In the genomic region with DNA sequence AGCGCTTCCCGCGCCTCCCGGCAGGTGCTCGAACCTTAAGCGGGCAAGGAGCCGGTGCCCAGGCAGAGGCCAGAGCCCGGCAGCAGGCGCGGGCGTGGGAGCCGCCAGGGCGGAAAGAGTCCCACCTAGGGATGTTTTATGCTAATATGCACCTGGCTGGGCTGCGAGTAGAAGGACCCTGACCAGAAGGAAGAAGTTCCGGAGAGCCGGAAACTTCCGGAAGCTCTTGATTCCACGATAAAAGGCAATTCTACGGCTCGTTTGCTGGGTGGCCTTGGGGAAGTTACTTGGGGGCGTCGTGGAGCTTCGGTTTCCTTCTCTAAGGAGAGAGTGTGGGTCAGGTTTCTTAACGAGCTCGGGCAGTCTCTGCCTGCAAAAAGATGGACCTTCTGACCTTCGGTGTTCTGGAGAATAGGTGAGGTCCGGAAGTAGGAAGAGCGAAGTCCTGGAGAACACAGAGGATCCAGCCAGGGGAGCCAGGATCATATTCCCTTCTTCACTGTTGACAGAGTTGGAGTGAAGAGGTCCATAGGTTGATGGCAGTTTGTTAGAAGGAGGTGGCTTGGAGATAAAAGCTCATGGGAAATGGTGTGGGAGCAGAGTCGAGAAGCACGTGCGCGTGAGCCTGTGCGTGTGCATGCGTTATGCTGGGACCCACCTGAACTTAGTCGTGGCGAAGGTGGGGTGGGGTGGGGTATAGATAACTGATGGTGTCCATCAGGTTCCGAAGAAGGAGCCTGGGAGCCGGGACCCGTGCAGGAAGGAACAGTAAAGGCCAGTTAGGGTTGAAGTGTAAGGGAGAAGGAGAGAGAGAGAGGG, we compare ENCODE assay signal across 8 mouse cellular contexts. TPM values are rescaled to one million over a fixed set of nuclear protein-coding genes. Genes with fewer than 3 reads are reported as not detected.
DNase-seq lines count a peak whose midpoint lies in the region; ATAC-seq lines count a peak whose summit lies in the region.

No protein-coding gene starts in this region.

- peaks cover 27% of the 10 kb centered on the region for H3K27me3 ChIP-seq in neural tube, embryonic 11.5 days (ENCODE audit: control insufficient read depth, insufficient read depth, low read length)
- peaks cover 93% of the 10 kb centered on the region for H3K27me3 ChIP-seq in liver, embryonic 12.5 days (replicated peaks)

- H3K9me3 ChIP-seq in neural tube, embryonic 11.5 days (ENCODE audit: control insufficient read depth, low read length): no peaks in the 10 kb centered on the region
- no peaks in the 10 kb centered on the region for H3K9me3 ChIP-seq in liver, embryonic 12.5 days (replicated peaks)

- H3K27ac ChIP-seq in neural tube, embryonic 11.5 days (ENCODE audit: low read depth, low read length): no peak overlapping the region
- no peak overlapping the region for H3K27ac ChIP-seq in liver, embryonic 12.5 days

- H3K9ac ChIP-seq in neural tube, embryonic 11.5 days (ENCODE audit: low read length): peak overlapping the region; percentile 37
- H3K9ac ChIP-seq in liver, embryonic 12.5 days: 0 out of 2 replicates have a peak overlapping the region, but pooled peaks have one; percentile 14

- intact Hi-C loops in left cerebral cortex, postnatal 36 days (cut with DNase I): loop anchor here (5.0 kb wide), 2 partner anchors 68 to 83 kb away; no protein-coding TSS in a partner anchor

- peaks cover 15% of the 10 kb centered on the region for H3K4me1 ChIP-seq in neural tube, embryonic 11.5 days (ENCODE audit: control insufficient read depth, insufficient read depth, low read length)
- H3K4me1 ChIP-seq in liver, embryonic 12.5 days: peaks cover 22% of the 10 kb centered on the region

- peak overlapping the region; percentile 33 for H3K4me3 ChIP-seq in neural tube, embryonic 11.5 days (ENCODE audit: low read depth, low read length)
- peak overlapping the region; percentile 31 for H3K4me3 ChIP-seq in liver, embryonic 12.5 days

- ATAC-seq in CD4-positive, CD25-positive, alpha-beta regulatory T cell, adult 4 months: no peak
- ATAC-seq in neural tube, embryonic 11.5 days (ENCODE audit: insufficient read depth, low FRiP score, low TSS enrichment): no peak
- no peak for ATAC-seq in liver, embryonic 12.5 days

- peak; percentile 13 for DNase-seq in CD4-positive, CD25-positive, alpha-beta regulatory T cell, adult 2 months (ENCODE audit: low read depth, low spot score)
- no peak for DNase-seq in neural tube, embryonic 11.5 days (ENCODE audit: low spot score)
- DNase-seq in neural tube, embryonic 10.5 days (ENCODE audit: extremely low spot score, low spot score): no peak
- DNase-seq in adrenal gland, adult 18-20 months (ENCODE audit: low spot score in 2 of 2): no peak
- DNase-seq in left cerebral cortex, postnatal 36 days (ENCODE audit: low spot score in 2 of 2): no peak
- no peak for DNase-seq in frontal cortex, postnatal 25 days (ENCODE audit: low spot score in 2 of 2)

- H3K36me3 ChIP-seq in neural tube, embryonic 11.5 days (ENCODE audit: control insufficient read depth, insufficient read depth, low read length): no peaks in the 10 kb centered on the region
- no peaks in the 10 kb centered on the region for H3K36me3 ChIP-seq in liver, embryonic 12.5 days

- H3K4me2 ChIP-seq in neural tube, embryonic 11.5 days (ENCODE audit: low read depth): peak overlapping the region; percentile 75
- H3K4me2 ChIP-seq in liver, embryonic 12.5 days: peak overlapping the region; percentile 58

- WGBS in neural tube, embryonic 11.5 days: 2% methylated on average over 39 of the region's 39 CpGs
- WGBS in liver, embryonic 12.5 days (ENCODE audit: insufficient replicate concordance): 5% methylated on average over 39 of the region's 39 CpGs

RNA-seq across cellular contexts. Expression of gene Ephb3, which starts 44.4 kb away (rescaled TPM):
- polyA plus RNA-seq in CD4-positive, CD25-positive, alpha-beta regulatory T cell, adult 4 months (2017; shearing (Covaris generic)): not detected
- polyA plus RNA-seq in neural tube, embryonic 11.5 days (2014; fragmentation: Nextera tagmentation; extraction: Ambion mirVana): 15.1 and 15.5 TPM in 2 replicates
- polyA plus RNA-seq in liver, embryonic 12.5 days (2016; fragmentation: Nextera tagmentation; extraction: Ambion mirVana): 2.5 and 3.0 TPM in 2 replicates
- total RNA-seq in adrenal gland, adult 18-20 months (2021): under 1 TPM; 0.83 to 0.99 TPM
- total RNA-seq in left cerebral cortex, postnatal 36 days (2021): 10 to 100 TPM; 21.2 to 25.5 TPM
